Mouse (Mus musculus) erythroblast, embryonic 14.5 days (primary cell): ENCODE measurements around the gene Znrf4.

Experiments used
- GATA1 ChIP-seq: IDR thresholded peaks from 2 replicates; pipeline ENCODE4 v1.6.1; 2012; ENCODE audit warnings: low read length, inconsistent platforms, mixed read lengths
- TAL1 ChIP-seq: IDR thresholded peaks from 3 replicates; pipeline ENCODE4 v1.6.1; 2012; ENCODE audit warnings: low read length, inconsistent platforms, mixed read lengths

- no peak for TF ChIP-seq GATA1
- TF ChIP-seq TAL1: no peak
Observed at GRCm38 (mm10) chr17:56546576-56546975, 34.3 kb upstream of the Znrf4 start.
